Mouse (Mus musculus) urinary bladder, postnatal 10 days (tissue): ENCODE measurements around the gene Nphp4.
"Not testable (repeated sequence)": the region's sequence is repeated elsewhere in the genome, so short reads cannot be mapped to it uniquely, and the experiment has no call there.

Experiments used
- DNase-seq: peaks from one replicate; pipeline ENCODE4 v3.0.0; 2022; ENCODE audit warnings: low spot score

Nphp4 gene

DNA sequence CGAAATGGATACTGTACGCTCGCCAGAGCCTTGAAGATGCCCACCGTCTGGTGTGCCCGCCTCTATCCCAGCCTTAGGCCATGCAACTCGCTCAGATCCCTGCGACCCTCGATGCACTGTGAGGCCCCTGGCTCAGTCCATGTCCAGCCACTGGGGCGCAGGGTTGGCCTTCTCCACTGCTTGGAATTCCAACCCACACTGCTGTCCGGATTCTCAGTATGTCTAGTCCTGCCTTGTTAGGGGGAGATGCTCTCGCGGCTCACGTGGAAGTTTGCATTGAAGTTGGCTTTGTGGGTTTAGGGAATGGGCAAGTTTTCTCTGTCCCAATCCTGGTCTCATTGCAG lies 1.7 kb downstream of the Nphp4 start:
- no peak for DNase-seq

DNA sequence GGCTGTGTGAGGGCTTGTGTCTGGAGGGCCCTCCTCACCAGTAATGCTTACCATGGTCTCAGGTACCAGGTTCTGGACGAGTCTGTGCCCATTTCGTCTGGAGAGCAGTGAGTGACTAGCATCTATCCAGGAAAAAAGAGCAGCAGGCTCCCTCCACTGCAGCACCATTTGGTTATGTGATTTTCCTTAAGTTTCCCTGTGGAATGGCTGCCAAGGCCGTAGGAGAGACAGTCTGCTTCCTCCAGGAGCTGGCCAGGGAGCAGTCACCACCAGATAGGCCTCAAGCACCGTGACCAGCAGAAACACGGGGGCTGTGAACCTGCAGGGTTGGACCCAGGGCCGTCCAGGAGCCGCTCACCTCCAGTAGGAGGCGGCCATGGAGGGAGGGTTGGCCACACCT lies 3.9 kb downstream of the Nphp4 start:
- no peak for DNase-seq

DNA sequence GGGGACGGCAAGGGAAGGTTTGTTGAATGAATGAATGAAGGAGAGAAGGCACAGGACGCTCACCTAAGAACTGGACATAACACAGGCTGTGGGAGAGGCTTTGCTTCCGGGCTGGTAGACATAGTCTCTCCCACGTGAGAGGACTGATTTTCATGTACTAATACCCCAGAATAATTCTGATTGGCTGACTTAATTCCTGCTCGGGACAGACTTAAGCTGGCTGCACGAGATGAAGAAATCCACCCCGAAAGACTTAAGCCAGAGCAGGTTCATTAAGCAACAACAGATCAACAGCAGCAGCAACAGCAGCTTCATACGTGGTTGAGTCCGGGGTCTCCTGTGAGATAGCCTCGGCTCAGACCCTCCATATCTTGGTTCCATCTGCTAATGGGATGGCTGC lies 11.5 kb downstream of the Nphp4 start:
- DNase-seq: no peak

DNA sequence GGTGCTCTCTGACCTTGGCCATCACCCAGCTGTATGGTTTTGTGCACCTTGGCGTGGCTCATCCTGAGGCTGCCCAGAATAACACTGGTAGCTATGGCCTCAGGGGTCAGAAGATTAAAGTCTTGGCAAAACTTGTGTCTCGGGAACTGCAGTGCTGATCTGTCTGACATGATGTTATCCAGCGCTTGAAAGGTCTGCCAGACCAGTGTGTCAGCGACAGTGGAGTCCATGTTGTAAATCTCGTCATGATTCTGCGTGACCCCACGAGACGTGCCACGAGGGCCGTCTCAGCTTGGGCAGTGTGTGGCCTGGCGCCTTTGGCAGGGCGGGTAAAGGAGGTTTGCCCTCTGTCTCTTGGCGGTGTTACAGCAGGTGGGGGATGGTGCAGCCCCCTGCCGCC lies 13.8 kb downstream of the Nphp4 start:
- no peak for DNase-seq

DNA sequence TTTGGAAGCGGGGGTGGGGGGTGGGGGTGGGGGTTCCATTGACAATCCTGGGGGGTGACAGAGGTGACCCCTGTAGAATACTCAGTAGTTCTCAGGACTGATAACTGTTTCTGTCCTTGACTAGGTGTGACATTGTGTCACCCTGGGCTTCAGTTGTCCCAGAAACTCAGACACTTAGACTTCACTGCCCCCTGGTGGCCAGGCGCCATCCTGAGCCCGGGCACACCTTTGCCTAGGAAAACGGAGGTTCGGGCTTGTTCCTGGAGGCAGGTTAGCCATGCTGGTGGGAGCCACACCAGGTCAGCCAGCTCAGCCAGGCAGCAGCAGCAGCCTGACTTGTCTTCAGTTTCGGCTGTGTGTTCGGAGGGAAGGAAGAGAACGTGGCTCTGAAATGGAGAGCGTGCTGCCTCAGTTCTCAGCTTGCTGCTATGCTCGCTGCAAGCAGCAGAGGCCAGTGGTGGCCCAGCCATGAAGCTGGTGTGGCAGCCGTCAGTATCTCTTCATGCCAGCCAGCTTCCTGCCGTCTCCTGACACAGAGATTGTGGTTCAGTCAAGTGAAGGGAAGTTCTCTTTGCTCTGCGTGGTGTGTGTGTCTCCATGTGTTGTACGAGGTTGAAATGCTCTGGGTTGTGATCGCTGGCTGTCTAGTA lies 14.9 kb downstream of the Nphp4 start:
- peak; percentile 26 for DNase-seq

DNA sequence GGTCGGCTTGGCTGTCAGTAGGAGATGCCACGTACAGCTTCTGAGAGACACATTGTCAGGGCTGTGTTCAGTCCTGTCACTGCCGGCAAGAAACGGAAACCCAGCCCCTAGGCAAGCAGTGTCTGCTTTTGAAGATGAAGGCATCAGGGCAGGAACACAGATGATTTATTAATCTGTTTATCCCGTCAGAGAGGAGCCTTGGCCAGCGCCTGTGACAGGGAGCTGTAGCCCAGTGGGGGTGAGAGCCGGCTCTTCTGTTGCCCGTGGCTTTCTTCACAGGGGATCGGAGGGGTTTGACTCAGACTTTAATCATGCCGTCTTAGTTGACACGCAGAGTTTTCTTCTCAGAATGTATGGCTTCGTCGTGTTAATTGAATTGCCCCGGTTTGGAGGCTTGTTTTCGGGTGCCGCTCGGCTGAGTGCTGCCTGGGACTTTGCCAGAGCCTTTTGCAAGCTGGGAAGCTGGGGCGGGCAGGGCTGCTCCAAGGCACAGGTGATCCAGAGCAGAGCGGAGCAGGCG lies 17.9 kb downstream of the Nphp4 start:
- DNase-seq: no peak

DNA sequence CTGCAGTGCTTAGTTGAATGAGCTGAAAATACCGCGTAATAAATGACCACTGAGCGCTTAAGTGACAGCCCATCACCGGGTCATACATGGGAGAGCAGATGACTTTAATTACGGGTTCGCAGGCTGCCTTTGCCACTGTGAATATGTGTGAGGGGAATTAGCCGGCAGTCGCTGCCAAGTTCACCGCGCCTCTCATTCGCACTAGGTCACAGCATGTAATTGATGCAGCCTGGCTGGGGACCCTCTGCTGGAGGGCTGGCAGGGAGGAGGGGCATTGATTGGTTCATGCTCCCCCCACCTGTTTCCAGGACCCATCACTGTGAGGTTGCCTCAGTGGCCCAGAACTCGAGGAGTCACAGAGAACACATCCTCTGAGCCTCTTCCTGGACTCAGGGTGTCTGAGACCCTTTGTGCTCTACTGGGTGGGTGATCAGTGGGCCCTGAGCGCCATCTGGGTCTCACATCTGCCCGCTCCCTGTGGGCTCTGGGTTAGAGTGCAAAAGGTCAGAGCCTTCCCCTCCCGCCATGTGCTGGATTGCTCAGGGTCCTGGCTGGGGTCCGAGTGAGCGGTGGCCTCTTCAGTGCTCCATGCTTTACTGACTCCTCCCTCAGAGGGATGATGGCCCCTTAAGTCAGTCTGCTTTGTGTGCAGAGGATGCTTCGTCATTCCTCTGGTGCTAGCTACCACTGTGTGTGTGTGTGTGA lies 35.9 kb downstream of the Nphp4 start:
- no peak for DNase-seq

DNA sequence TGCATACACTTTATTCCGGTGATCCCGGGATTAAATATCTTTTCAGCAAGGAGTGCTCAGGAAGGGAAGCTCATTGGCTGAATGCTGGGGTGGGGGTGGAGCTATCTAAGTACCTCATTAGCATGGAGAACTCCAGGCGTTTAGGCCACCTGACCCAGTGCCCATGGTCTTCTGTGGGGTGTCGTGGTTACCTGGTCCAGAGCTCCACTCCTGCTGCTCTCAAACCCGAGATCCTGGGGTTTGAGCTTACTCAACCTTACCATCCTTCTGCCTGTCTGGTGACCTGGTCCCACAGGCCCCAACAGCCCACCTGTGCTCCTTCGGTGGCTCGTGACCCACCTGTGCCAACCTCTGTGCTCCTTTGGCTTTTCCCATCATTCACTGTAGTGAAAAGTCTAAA lies 38.4 kb downstream of the Nphp4 start:
- no peak for DNase-seq

DNA sequence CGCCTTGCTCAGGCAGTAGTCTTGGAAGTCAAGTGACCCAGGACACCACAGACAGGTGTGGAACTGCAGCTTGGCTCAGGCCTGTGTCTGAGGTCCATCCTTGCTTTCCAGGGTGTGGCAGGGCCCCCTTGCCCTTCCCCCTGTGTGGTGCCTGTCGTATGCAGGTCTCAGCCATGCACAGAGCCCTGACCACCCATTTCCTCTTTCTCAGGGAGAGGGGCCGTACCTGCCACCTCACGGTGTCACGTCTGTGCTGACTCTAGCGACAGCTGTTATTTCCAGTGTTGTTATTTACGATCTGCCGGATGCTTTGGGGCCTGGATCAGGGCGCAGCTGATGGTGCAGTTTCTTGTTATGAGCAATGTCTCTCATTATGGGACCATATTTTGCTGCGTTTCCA lies 42.6 kb downstream of the Nphp4 start:
- no peak for DNase-seq

DNA sequence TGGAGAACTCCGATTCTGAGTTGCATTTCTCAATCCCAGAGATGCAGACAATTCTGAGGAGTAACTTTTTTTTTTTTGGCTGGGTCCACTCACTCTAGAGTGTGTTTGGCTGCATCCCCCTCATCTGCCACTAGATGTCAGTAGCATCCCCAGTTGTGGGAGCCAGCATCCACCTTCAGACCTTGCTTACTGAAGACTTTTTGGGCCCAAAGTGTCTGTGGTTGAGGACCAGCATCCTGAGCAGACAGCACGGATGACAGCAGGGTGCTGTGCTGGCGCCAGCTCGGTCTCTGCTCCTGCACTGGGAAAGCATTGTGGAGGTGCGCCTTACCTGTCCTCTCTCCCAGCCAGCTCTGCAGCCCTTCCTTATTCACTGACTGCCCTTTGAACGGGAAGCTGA lies 43.6 kb downstream of the Nphp4 start:
- DNase-seq: no peak

DNA sequence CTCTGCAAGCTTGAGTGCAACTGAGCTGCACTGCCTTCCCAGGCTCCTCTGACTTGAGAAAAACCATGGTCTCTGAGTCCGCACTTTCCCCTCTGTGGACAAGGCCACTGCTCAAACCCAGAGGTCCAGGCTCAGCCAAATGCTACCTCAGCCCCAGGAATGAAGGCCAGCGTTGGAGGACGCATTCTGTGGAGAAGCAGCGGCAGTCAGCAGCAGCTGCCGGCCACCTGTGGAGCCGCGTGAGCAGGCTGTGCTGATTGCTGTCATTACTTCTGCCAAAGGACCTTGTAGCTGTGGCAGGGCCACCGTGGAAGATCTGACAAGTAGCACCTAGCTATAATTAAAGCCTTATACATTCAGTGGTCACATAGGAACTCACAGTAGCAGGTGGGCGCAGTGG lies 56.4 kb downstream of the Nphp4 start:
- no peak for DNase-seq

DNA sequence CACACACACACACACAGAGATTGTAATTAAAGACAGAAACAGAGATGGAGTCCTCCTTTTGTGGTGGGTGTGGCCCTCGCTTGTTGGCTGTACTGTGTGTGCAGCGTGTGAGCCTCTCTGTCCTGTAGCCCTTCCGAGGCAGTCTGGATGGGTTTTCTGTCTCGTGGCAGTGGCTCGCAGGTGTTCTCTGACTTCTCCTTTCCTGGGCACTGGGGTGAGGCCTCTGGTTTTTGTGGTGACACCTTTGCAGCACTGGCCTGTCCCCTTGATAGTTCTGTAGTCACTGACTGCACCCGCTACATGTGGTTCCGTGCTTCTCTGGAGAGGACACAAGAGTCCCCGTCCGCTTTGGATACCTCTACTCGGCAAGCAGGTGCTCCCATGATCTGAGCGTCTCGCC lies 63.2 kb downstream of the Nphp4 start:
- DNase-seq: no peak

DNA sequence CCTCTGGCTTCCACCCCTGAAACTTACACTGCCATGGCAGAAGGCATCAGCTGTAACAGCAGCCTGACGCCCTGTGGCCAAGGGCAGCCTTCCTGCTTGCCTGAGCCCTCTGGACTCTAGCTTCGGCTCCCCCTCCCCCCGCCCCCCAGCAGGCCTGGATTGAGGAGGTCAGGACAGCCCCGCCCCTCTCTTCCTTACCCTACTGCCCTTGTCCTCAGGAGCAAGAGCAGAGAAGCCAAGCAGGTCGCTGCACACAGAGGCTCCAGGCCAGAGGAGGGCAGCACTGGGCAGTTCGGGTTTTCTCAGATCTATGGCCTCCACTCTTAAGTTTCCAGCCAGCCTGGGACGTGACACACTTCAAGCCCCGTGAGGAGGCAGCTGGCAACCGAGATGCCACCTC lies 64.7 kb downstream of the Nphp4 start:
- DNase-seq: no peak

DNA sequence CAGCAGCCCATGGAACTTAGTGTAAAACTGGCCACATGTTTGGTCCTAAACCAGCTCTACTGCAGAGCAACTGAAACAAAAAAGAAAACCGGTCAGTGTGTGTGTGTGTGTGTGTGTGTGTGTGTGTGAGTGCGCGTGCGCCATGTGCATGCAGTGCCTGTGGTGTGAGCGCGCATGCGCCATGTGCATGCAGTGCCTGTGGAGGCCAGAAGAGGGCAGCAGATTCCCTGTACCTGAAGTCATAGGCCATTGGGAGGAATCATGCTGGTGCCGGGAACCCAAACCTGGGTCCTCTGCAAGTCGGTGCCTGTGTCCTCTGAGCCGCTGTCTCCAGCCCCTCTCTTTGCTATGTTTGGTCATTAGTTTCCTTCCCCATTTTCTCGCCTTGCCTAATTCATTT lies 65.9 kb downstream of the Nphp4 start:
- DNase-seq: no peak

DNA sequence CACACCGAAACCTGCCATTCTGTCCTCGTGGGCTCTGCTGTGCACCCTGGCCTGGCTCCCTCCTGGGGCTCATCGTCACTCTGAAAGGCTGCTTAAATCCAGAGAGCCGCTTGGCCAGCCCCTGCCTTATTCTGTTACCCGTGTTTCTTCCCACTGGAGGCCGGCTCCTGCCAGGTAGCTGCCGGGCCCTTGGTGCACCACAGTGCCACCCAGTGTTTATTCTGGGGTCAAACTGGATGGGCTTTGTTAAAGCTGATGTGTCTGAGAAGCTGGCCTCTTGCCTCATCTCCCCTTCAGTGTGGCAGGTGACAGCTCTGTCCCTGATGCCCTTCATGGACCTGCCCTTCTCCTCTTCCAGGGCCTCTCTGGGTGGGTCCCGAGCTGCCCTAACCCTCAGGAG lies 70.0 kb downstream of the Nphp4 start:
- DNase-seq: no peak

DNA sequence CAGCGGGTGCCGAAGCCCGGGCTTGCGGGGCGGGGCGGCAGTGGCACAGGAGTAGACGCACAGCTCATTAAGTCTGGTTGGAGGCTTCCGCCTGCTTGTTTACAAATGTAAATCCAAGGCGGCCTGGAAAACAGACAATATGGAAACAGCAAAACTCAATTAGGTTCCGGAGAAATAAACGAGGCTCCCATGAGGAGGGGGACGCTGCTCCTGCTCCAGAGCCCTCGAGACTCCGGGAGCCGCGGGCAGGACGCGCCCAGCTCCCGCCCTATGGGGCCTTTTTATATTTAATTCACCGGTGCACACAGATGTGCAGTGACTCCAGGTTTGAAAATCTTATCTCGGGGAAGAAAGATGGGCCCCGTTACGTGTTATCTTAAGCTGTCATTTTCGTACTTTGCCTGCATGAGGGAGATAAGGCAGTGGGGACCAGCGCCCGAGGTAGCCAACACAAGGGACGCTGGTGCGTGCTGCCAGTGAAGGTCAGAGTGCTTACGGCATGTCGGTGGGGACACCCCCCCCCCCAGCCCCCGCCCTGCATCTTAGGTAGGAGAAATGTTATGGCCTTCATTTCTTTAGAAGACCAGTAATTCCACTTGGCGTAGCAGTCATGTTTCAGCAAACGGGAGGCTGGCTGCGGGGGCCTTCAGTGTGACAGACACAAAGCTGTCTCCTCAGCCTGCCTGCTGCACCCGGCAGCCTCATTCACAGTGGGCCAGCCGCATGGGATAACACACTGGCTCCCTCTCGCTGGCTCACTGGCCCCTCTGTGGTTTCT lies 71.6 kb downstream of the Nphp4 start:
- DNase-seq: no peak

DNA sequence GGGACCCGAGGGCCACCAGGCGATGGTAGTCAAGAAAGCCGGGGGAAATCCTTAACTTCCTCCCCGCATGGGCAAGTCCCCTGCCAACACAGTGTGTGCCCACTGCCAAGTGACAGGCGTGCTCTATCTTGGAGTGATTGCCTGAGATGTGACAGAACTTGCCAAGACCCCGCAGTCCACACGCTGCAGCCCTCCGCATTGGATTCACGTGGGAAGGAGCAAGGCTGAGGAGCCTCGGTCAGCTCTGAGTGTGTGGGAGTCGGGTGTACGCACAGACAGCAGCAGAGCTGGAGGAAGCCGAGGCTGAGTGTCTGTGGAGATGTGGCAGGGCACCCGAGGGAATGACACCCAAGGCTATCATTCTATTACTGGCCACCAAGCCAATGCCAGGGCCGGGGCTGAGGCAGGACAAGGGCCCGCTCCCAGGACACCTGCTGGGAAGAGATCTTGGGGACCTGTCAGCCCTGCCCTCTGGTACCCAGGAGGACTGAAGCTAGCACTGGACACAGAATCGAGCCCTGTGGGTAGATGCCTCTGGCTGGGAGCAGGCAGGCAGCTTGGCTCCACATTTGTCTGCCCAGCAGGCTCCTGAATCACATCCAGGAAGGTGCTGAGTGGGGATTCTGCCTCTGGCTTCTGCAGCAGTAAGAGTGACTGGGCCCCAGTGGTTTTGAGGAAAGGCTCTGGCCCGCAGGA lies 73.1 kb downstream of the Nphp4 start:
- DNase-seq: no peak

DNA sequence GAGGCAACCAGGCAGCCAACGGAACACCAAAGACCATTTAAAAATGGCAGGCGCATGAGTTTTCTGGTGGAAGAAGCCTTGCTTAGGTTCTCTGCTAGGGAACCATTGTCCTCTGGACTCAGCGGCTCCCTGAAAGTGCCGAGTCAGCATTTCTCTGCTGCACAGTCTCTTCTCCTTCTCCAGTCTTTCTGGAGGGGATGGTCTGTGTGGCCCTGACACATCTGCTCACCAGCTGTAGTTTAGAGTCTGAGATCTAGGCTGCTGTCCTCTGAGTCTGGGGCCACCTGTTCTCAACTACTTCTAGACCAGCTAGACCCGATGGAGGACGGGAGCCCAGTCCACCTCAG lies 73.7 kb downstream of the Nphp4 start:
- DNase-seq: no peak

DNA sequence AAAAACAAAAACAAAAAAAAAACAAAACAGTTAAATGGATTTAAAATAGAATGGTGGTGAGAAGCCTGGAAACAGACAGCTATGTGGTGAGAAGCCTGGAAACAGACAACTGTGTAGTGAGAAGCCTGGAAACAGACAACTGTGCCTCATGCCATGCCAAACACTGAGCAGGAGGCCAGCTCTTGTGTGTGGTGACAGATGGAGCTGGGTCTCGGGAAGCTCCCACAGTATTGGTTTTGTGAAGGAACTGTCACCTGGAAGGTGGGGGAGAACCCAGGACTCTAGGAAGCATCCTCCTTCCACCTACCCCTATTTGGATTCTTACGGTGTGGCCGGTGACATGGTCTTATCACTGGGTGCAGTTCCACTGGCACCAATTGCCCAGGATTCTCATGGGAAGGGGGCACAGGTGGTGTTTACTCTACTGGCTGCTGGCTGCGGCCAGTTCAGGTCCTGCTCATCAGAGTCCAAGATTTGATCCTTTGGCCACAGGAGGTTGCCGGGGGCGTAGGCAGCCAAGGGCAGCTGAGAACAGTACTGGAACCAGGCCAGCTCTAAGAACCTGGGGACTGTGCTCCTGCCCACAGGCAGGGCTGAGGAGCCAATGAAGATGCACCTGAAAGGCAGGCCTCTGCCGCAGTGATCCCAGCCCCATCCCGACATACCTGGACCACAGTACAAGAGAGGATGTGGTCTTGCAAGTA lies 77.2 kb downstream of the Nphp4 start:
- no peak for DNase-seq

DNA sequence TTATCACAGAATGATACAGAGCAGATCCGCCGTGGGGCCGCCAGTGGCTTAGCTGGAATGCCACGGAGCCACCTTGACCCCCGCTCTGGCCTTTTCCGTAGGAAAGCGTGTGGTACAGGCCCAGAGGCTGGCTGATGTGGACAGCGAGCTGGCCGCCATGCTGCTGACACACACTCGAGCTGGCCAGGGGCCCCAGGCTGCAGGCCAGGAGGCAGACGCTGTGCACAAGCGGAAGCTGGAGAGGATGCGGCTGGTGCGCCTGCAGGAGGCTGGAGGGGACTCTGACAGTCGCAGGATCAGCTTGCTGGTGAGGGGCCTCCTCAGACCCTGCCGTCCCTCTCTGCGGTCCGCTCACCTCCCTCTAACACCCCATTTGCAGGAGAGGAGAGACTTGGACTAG lies 77.9 kb downstream of the Nphp4 start:
- no peak for DNase-seq

DNA sequence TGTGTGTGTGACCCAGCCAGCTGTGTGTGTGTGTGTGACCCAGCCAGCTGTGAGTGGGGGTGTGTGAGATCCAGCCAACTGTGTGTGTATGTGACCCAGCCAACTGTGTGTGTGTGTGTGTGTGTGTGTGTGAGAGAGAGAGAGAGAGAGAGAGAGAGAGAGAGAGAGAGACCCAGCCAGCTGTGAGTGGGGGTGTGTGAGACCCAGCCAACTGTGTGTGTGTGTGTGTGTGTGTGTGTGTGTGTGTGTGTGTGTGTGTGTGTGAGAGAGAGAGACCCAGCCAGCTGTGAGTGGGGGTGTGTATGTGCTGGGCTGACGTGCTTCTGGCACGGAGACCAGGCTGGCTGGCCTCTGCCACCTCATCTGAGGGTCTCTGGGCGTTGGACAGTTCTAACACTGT lies 79.3 kb downstream of the Nphp4 start:
- not testable (repeated sequence) for DNase-seq

DNA sequence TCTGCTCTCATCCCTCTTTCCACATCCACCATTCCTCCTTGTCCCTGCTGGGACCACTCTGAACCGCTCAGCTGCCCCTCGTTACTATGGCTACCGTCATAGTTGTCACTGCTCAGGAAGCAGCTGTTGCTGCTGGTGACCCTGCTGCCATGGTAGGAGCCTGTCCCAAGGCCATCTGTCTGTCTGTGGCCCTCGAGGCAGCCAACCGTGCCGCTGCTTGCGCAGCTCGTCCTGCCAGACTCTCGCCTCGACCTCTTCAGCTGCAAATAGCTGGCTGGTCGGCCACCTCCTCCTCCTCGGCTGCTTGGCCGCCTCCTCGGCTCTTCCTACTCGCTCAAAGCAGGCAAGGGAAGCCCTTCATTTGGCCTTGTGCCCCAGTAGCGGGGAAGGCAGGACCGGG lies 81.7 kb downstream of the Nphp4 start:
- DNase-seq: no peak
